Mouse (Mus musculus): Measurements from ENCODE around the gene Irgq. TPM values are rescaled to one million over a fixed set of nuclear protein-coding genes. Genes with fewer than 3 reads are reported as not detected.

The Irgq gene
- polyA plus RNA-seq, 1 experiment from 2014 or later = 3.5 TPM

DNA sequence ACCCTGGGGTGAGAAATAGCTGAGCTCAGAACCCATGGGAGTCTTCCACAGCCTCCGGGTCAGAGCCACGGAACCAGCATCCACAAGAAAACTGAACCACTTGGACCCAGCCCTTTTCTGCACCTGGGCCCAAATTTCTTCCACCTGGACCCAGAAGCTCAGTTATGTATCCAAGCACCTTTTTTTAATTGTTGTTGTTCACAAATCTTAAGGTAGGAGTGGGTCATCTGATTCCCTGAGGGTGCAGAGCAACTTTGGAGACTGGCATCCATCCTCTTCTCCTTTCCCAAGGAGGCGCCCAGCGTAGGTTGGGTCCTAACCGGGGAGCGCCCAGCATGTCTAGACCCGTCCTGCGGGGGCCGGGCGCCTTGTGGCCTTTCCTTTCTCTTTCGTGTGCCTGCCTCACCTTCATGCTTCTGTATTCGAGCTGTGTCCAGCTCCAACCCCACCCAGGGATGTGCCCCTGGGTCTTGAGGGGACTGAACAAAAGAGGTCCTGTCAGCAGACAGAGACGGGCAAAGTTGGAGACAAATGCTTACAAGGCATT, 15.7 kb downstream of the Irgq start, which contains the start of the genes Pinlyp and Xrcc1:
Gene Pinlyp (minus strand): TSS at position 51 of the 547 bp plus-strand sequence.
Gene Xrcc1 (plus strand): TSS at position 222 of the 547 bp plus-strand sequence.
- TF ChIP-seq CTCF (IDR thresholded peaks at IDR 0.05) (no peak), EP300 (IDR thresholded peaks at IDR 0.05) (no peak)
- Histone ChIP-seq H3K27ac (ENCODE audit: low read length) (peak within 1 kb of the TSS; percentile 64), H3K4me1 (ENCODE audit: insufficient read depth, low read depth, low read length) (no peaks in the 10 kb centered on the region; the same call in 1 of the 2 replicates), H3K4me2 (replicated peaks; ENCODE audit: low read depth, low read length) (peak within 1 kb of the TSS; percentile 73), H3K4me3 (ENCODE audit: low read depth, low read length) (peak within 1 kb of the TSS; percentile 75), H3K9ac (replicated peaks; ENCODE audit: low read depth) (peak within 1 kb of the TSS; percentile 77), H3K36me3 (ENCODE audit: insufficient read depth, low read length) (no peaks in the 10 kb centered on the region), H3K27me3 (replicated peaks; ENCODE audit: insufficient read depth, low read length) (no peaks in the 10 kb centered on the region), H3K9me3 (ENCODE audit: low read length) (no peaks in the 10 kb centered on the region)
- no peak for DNase-seq (ENCODE audit: low spot score)
- WGBS = 31% methylated on average over 13 of the region's 13 CpGs
- ATAC-seq = no peak

DNA sequence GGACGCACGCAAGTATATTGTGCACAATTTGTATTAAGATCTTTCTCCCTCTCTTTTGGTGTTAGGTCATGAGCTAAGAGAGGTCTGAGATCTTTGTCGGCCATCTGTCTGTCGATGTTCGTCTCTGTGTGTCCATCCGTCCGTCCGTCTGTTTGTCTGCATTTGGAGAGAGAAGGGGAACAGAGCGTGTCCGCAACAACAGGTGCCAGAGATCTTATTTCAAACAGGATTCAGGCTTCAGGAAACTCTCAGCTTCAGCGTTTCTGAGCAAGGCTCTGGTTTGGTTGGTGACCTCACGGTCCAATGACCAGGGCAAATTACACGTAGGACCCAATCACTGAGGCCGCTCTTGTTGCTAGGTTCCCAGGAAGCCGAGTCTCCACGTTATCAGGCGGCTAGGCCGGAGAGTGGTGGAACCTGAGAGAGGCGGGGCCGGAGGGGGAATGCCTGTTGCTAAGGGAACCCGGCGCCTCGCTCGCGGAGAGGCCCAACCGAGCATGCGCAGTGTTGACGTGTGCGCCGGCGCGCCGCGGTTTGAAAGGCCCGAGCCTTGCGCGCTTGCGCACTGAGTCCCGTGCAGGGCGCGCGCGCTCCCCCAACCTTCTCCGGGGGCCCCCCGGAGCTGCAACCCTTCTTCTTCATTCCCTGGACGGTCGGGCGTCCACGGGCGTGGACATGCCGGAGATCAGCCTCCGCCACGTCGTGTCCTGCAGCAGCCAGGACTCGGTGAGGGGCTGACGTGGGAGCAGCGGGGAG, 16.3 kb downstream of the Irgq start:
- peak overlapping the region; percentile 77 for H3K9ac ChIP-seq (replicated peaks; ENCODE audit: low read depth)
- peak overlapping the region; percentile 64 for H3K27ac ChIP-seq (ENCODE audit: low read length)
- no peaks in the 10 kb centered on the region for H3K27me3 ChIP-seq (replicated peaks; ENCODE audit: insufficient read depth, low read length)
- H3K4me2 ChIP-seq (replicated peaks; ENCODE audit: low read depth, low read length) = peak overlapping the region; percentile 73
- DNase-seq (ENCODE audit: low spot score) = peak; percentile 100
- ATAC-seq = peak; percentile 100
- TF ChIP-seq CTCF (IDR thresholded peaks at IDR 0.05) = no peak
- TF ChIP-seq EP300 (IDR thresholded peaks at IDR 0.05) = no peak
- WGBS = 2% methylated on average over 57 of the region's 57 CpGs
- no peaks in the 10 kb centered on the region for H3K36me3 ChIP-seq (ENCODE audit: insufficient read depth, low read length)
- H3K4me1 ChIP-seq (ENCODE audit: insufficient read depth, low read depth, low read length) = no peaks in the 10 kb centered on the region; the same call in 1 of the 2 replicates
- H3K9me3 ChIP-seq (ENCODE audit: low read length) = no peaks in the 10 kb centered on the region
- H3K4me3 ChIP-seq (ENCODE audit: low read depth, low read length) = peak overlapping the region; percentile 75

DNA sequence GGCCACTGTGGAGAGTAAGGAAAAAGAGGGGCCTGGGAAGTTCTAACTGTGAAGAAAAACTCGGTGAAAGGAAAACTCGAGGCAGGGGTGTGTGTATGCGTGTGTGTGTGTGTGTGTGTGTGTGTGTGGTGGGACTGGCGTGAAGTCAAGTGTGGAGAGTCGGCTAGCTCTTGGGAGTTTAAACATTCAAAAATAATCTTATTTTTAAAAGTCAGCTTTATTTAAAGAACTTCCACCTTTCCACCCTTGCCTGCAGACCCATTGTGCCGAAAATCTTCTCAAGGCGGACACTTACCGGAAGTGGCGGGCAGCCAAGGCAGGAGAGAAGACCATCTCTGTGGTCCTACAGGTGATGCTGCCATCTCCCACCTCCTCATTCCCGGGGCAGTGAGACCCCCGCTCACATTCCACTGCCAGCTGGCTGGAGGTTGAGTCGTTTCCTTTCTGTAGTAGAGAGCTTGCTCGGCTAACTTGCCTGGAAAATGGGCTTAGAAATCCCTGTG, 17.1 kb downstream of the Irgq start:
- Histone ChIP-seq H3K4me1 (ENCODE audit: insufficient read depth, low read depth, low read length) (no peaks in the 10 kb centered on the region; the same call in 1 of the 2 replicates), H3K27me3 (replicated peaks; ENCODE audit: insufficient read depth, low read length) (no peaks in the 10 kb centered on the region), H3K36me3 (ENCODE audit: insufficient read depth, low read length) (peaks cover 4% of the 10 kb centered on the region; the same call in 1 of the 2 replicates), H3K9me3 (ENCODE audit: low read length) (no peaks in the 10 kb centered on the region), H3K9ac (replicated peaks; ENCODE audit: low read depth) (peak overlapping the region; percentile 77), H3K27ac (ENCODE audit: low read length) (no peak overlapping the region), H3K4me2 (replicated peaks; ENCODE audit: low read depth, low read length) (peak overlapping the region; percentile 73), H3K4me3 (ENCODE audit: low read depth, low read length) (peak overlapping the region; percentile 75)
- TF ChIP-seq CTCF (IDR thresholded peaks at IDR 0.05) (no peak), EP300 (IDR thresholded peaks at IDR 0.05) (no peak)
- 20% methylated on average over 13 of the region's 13 CpGs for WGBS
- DNase-seq (ENCODE audit: low spot score) = no peak
- ATAC-seq = no peak

DNA sequence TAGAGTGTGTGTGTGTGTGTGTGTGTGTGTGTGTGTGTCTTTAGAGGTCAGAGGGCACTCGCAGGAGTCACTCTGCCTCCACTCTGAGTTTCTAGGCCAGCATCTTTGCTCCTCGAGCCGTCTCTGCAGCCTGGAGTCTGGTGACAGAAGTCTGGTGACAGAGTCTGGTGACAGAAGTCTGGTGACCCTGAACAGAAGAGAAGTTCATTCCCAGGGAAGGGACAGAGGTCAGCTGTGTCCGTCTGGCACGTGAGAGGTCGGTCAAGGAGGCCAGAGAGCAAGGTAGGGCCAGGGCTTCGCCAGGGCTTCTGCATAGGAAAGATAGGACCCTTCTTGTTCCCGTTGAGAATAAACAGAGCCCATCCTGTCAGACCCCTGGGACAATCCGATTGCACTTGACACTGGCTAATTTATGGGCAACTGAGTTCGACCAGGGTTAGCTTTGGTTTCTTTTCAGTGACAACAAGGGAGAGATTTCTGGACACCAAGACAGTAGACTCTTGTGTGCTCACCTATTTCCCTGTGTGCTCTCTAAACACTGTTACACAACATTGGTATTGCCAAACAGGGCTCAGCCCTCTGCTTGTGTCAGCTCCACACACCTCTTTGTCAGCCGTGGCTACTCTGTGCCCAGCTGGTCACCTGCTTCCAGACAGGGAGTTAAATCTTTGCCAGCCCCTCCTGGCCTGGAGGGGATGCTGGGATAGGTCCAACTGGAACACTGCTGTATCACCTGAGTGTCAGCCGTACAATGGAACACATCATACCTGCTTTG, 21.7 kb downstream of the Irgq start:
- no peaks in the 10 kb centered on the region for H3K9me3 ChIP-seq (ENCODE audit: low read length)
- no peak for DNase-seq (ENCODE audit: low spot score)
- no peak for TF ChIP-seq EP300 (IDR thresholded peaks at IDR 0.05)
- no peak for TF ChIP-seq CTCF (IDR thresholded peaks at IDR 0.05)
- H3K4me1 ChIP-seq (ENCODE audit: insufficient read depth, low read depth, low read length) = no peaks in the 10 kb centered on the region; the same call in 1 of the 2 replicates
- H3K9ac ChIP-seq (replicated peaks; ENCODE audit: low read depth) = no peak overlapping the region
- WGBS = 80% methylated on average over 12 of the region's 12 CpGs
- no peaks in the 10 kb centered on the region for H3K27me3 ChIP-seq (replicated peaks; ENCODE audit: insufficient read depth, low read length)
- no peak overlapping the region for H3K4me2 ChIP-seq (replicated peaks; ENCODE audit: low read depth, low read length)
- H3K27ac ChIP-seq (ENCODE audit: low read length) = no peak overlapping the region
- no peak overlapping the region for H3K4me3 ChIP-seq (ENCODE audit: low read depth, low read length)
- H3K36me3 ChIP-seq (ENCODE audit: insufficient read depth, low read length) = peaks cover 4% of the 10 kb centered on the region; the same call in 1 of the 2 replicates
- no peak for ATAC-seq

GRCm38 (mm10) chr7:24555786-24556185, 25.3 kb downstream of the Irgq start:
- 91% methylated on average over 10 of the region's 10 CpGs for WGBS
- H3K4me1 ChIP-seq (ENCODE audit: insufficient read depth, low read depth, low read length) = no peaks in the 10 kb centered on the region
- no peak overlapping the region for H3K27ac ChIP-seq (ENCODE audit: low read length)
- DNase-seq (ENCODE audit: low spot score) = no peak
- no peak overlapping the region for H3K4me3 ChIP-seq (ENCODE audit: low read depth, low read length)
- H3K4me2 ChIP-seq (replicated peaks; ENCODE audit: low read depth, low read length) = no peak overlapping the region
- H3K36me3 ChIP-seq (ENCODE audit: insufficient read depth, low read length) = peaks cover 4% of the 10 kb centered on the region; the same call in 1 of the 2 replicates
- no peaks in the 10 kb centered on the region for H3K9me3 ChIP-seq (ENCODE audit: low read length)
- ATAC-seq = no peak
- no peaks in the 10 kb centered on the region for H3K27me3 ChIP-seq (replicated peaks; ENCODE audit: insufficient read depth, low read length)
- H3K9ac ChIP-seq (replicated peaks; ENCODE audit: low read depth) = no peak overlapping the region
- no peak for TF ChIP-seq CTCF (IDR thresholded peaks at IDR 0.05)
- no peak for TF ChIP-seq EP300 (IDR thresholded peaks at IDR 0.05)

DNA sequence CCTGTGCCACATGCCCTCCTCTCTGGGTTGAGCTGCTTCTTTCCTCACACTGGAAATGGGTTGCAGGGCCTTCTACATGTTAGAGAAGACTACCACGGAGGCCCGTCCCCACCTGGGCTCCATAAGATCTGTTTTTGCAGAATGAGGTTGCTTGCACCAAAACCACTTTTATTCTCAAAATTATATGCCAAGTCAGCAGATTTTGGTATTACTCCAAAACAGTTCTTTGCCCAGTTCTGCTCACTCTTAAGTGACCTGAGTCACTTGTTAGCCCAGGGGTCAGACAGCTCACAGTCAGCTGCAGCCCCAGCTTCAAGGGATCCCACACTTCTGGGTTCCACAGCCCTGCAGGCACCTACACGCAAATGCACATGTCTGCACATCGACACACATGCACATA, 31.0 kb downstream of the Irgq start:
- no peak overlapping the region for H3K4me2 ChIP-seq (replicated peaks; ENCODE audit: low read depth, low read length)
- H3K9ac ChIP-seq (replicated peaks; ENCODE audit: low read depth) = no peak overlapping the region
- TF ChIP-seq EP300 (IDR thresholded peaks at IDR 0.05) = no peak
- TF ChIP-seq CTCF (IDR thresholded peaks at IDR 0.05) = no peak
- H3K4me3 ChIP-seq (ENCODE audit: low read depth, low read length) = no peak overlapping the region
- peaks cover 5% of the 10 kb centered on the region; the same call in 1 of the 2 replicates for H3K36me3 ChIP-seq (ENCODE audit: insufficient read depth, low read length)
- 86% methylated on average over 4 of the region's 4 CpGs for WGBS
- H3K9me3 ChIP-seq (ENCODE audit: low read length) = no peaks in the 10 kb centered on the region
- DNase-seq (ENCODE audit: low spot score) (no peak), ATAC-seq (no peak)
- H3K27ac ChIP-seq (ENCODE audit: low read length) = no peak overlapping the region
- no peaks in the 10 kb centered on the region for H3K27me3 ChIP-seq (replicated peaks; ENCODE audit: insufficient read depth, low read length)
- no peaks in the 10 kb centered on the region for H3K4me1 ChIP-seq (ENCODE audit: insufficient read depth, low read depth, low read length)
